Mouse (Mus musculus) liver, postnatal 0 days (tissue): Measurements from ENCODE around the gene Mettl7b. TPM values are rescaled to one million over a fixed set of nuclear protein-coding genes. Genes with fewer than 3 reads are reported as not detected.

ENCODE experiments used
- ATAC-seq: fragments of 200-750 bp; cut with Nextera tagmentation; 2 replicates; pipeline ENCODE4 v1.8.0; 2017; ENCODE audit warnings: mild to moderate bottlenecking, moderate library complexity
- DNase-seq: peaks from one replicate; pipeline ENCODE4 v3.0.0-alpha.2; 2016
- H3K27ac ChIP-seq: fragments of 300-500 bp; sonication (generic); 2 replicates; pipeline ENCODE4 v1.5.1; 2014; ENCODE audit warnings: antibody characterized with exemption, moderate library complexity, mild to moderate bottlenecking, low read depth
- H3K27me3 ChIP-seq: fragments of 300-500 bp; sonication (generic); 2 replicates; pipeline ENCODE4 v1.6.1; 2014; ENCODE audit warnings: low read length, control low read depth, mixed read lengths; ENCODE audit not compliant: insufficient read depth
- H3K36me3 ChIP-seq: fragments of 300-500 bp; sonication (generic); replicated peaks from 2 replicates; pipeline ENCODE4 v1.6.1; 2014; ENCODE audit warnings: mild to moderate bottlenecking, control low read depth, low read length, moderate library complexity, mixed read lengths; ENCODE audit not compliant: insufficient read depth
- H3K4me1 ChIP-seq: fragments of 300-500 bp; sonication (generic); 2 replicates; pipeline ENCODE4 v1.6.1; 2014; ENCODE audit warnings: antibody characterized with exemption, mild to moderate bottlenecking, control low read depth; ENCODE audit not compliant: insufficient read depth
- H3K4me2 ChIP-seq: fragments of 300-500 bp; sonication (generic); 2 replicates; pipeline ENCODE4 v1.6.1; 2014; ENCODE audit warnings: low read depth, mild to moderate bottlenecking, low read length, moderate library complexity, mixed read lengths
- H3K4me3 ChIP-seq: fragments of 300-500 bp; sonication (generic); 2 replicates; pipeline ENCODE4 v1.5.1; 2014; ENCODE audit warnings: low read depth, low read length
- H3K9ac ChIP-seq: fragments of 300-500 bp; sonication (generic); replicated peaks from 2 replicates; pipeline ENCODE4 v1.6.1; 2014; ENCODE audit warnings: mild to moderate bottlenecking, moderate library complexity
- H3K9me3 ChIP-seq: fragments of 300-500 bp; sonication (generic); 2 replicates; pipeline ENCODE4 v1.6.1; 2016; ENCODE audit warnings: mild to moderate bottlenecking, control low read depth, low read length, mixed read lengths
- CTCF ChIP-seq: sonication (generic); IDR thresholded peaks from 2 replicates; pipeline ENCODE4 v1.5.1; 2016; ENCODE audit warnings: antibody characterized with exemption, low read depth
- EP300 ChIP-seq: IDR thresholded peaks from 2 replicates; pipeline ENCODE4 v1.6.1; 2016; ENCODE audit warnings: antibody characterized with exemption, low read depth, mild to moderate bottlenecking
- WGBS: fragments of 180-500 bp; shearing (Covaris S2); extraction: QIAGEN DNeasy Blood & Tissue Kit; methylation state at CpG from one replicate; pipeline ENCODE4 v1.1.7; 2014; ENCODE audit not compliant: insufficient replicate concordance; 5-methylcytosine and 5-hydroxymethylcytosine counted together
- polyA plus RNA-seq: library from polyadenylated mRNA; unstranded; fragments of >200 nt; fragmentation: Nextera tagmentation; extraction: Ambion mirVana; gene quantifications from 2 replicates; pipeline ENCODE4 v1.2.1, GENCODE M21; 2015

The Mettl7b gene
- polyA plus RNA-seq, 1 experiment from 2014 or later: 33.3 TPM

DNA sequence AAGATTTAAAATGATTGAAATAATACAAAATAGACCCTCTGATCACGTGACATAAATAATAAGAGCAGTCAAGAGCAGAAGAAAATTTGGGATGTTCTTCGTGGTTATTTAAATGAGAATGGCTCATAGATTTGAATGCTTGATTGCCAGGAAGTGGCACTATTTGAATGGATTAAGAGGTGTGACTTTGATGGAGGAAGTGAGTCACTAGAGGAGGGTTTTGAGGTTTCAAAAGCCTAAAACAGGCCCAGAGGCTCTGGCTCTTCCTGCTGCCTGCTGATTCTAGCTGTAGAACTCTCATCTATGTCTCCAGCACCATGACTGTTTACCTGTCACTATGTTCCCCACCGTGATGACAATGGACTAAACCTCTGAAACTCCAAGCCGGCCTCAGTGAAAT is 12.1 kb upstream of the Mettl7b start:
- H3K27ac ChIP-seq: no peak overlapping the region
- 71% methylated on average over 4 of the region's 4 CpGs for WGBS
- H3K9ac ChIP-seq: no peak overlapping the region
- no peak overlapping the region for H3K4me3 ChIP-seq
- ATAC-seq (no peak), DNase-seq (no peak)
- no peaks in the 10 kb centered on the region for H3K36me3 ChIP-seq
- H3K27me3 ChIP-seq: peaks cover 8% of the 10 kb centered on the region
- no peaks in the 10 kb centered on the region for H3K4me1 ChIP-seq
- no peak for TF ChIP-seq CTCF
- no peak overlapping the region for H3K4me2 ChIP-seq
- no peaks in the 10 kb centered on the region for H3K9me3 ChIP-seq

DNA sequence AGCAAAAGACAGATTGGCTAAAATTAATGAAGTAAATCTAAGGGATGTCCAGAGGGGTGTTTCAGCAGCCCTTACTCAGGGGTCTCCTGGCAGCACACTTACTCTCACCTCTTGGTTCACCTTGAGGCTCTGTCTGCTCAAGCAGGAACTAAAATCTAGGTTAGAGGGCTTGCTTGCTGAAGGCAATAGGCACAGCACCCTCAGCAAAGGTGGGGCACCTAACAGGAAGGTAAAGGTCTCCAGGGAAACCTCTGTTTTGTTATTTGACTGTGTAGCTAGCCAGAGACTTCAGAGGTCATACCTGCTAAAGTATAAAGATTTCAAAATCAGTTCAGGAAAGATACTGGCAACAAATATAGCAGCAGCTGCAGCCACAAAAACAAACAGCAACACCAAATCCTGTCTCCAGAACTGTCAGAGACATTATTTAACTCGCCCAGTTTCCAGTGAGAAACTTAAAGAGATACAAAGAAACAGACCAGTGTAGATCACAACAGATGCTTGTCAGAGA is 10.0 kb upstream of the Mettl7b start:
- Histone ChIP-seq H3K27me3 (peaks cover 5% of the 10 kb centered on the region), H3K36me3 (no peaks in the 10 kb centered on the region), H3K9me3 (no peaks in the 10 kb centered on the region), H3K4me3 (no peak overlapping the region), H3K4me2 (no peak overlapping the region), H3K4me1 (0 out of 2 replicates have a peak, but pooled peaks cover 8% of the 10 kb centered on the region), H3K27ac (no peak overlapping the region), H3K9ac (no peak overlapping the region)
- no peak for DNase-seq
- WGBS: 27% methylated on average over 1 of the region's 1 CpGs
- no peak for TF ChIP-seq CTCF
- no peak for TF ChIP-seq EP300
- ATAC-seq: no peak

- Histone ChIP-seq H3K9me3 (no peaks in the 10 kb centered on the region), H3K4me2 (no peak overlapping the region), H3K9ac (no peak overlapping the region), H3K36me3 (no peaks in the 10 kb centered on the region), H3K27me3 (peaks cover 5% of the 10 kb centered on the region; the same call in 1 of the 2 replicates), H3K27ac (no peak overlapping the region), H3K4me1 (peaks cover 12% of the 10 kb centered on the region; the same call in 1 of the 2 replicates), H3K4me3 (no peak overlapping the region)
- DNase-seq (no peak), ATAC-seq (no peak)
- WGBS: 27% methylated on average over 1 of the region's 1 CpGs
- TF ChIP-seq CTCF (no peak), EP300 (no peak)
These were observed 7.6 kb upstream of the Mettl7b start for GRCm38 (mm10) chr10:128968341-128968749.

DNA sequence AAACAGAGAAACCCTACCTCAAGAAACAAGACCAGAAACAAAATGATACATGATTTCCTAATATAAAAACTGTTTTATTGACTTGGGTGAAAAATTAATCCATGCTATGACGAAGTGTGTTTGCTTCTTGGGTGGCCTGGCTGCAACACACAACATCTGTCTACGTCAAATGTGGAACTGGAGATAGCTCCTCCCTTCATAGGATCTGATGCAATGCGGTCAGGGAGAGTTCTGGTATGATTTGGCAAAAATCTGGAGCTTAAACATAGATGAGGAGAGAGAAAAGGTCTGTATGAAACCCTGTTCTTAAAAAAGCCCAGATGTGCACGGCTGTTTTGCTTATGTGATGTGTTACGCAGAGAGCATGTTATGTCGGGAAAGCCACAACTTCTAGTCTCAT is 5.1 kb upstream of the Mettl7b start:
- WGBS: 44% methylated on average over 6 of the region's 6 CpGs
- Histone ChIP-seq H3K36me3 (no peaks in the 10 kb centered on the region), H3K9ac (no peak overlapping the region), H3K4me2 (no peak overlapping the region), H3K27ac (peak overlapping the region; percentile 85), H3K27me3 (peaks cover 5% of the 10 kb centered on the region; the same call in 1 of the 2 replicates), H3K9me3 (no peaks in the 10 kb centered on the region), H3K4me3 (no peak overlapping the region), H3K4me1 (peaks cover 17% of the 10 kb centered on the region)
- 0 out of 2 replicates have a peak, but pooled peaks have one; percentile 36 for TF ChIP-seq EP300
- TF ChIP-seq CTCF: no peak
- ATAC-seq (peak; percentile 64), DNase-seq (no peak)

- no peaks in the 10 kb centered on the region for H3K36me3 ChIP-seq
- no peaks in the 10 kb centered on the region for H3K9me3 ChIP-seq
- WGBS: 43% methylated on average over 2 of the region's 2 CpGs
- TF ChIP-seq CTCF: no peak
- H3K4me3 ChIP-seq: no peak overlapping the region
- peaks cover 18% of the 10 kb centered on the region for H3K4me1 ChIP-seq
- ATAC-seq: peak; percentile 95
- no peak overlapping the region for H3K4me2 ChIP-seq
- H3K27me3 ChIP-seq: no peaks in the 10 kb centered on the region
- peak; percentile 48 for DNase-seq
- peak overlapping the region; percentile 85 for H3K27ac ChIP-seq
- no peak overlapping the region for H3K9ac ChIP-seq
These were observed 4.2 kb upstream of the Mettl7b start for GRCm38 (mm10) chr10:128964961-128965360.

DNA sequence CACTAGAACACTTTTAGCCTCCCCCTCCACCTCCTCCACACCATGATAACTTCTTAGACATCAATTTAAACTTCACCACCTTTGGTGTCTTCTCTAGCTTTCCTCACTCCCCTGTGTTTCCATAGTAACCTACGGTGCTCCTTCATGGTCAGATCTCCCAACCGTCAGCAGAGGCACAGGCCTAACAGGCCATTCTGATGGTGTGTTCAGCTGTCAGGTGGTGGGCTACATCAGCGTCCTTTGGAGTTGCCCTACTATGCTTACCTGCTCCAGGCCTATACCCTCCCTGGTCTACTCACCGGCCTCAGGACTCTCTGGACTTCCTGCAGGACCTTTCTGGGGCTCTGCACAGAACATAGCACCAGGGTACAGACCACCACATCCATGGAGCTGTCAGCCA is 646 bp downstream of the Mettl7b start:
- Histone ChIP-seq H3K27me3 (peaks cover 10% of the 10 kb centered on the region), H3K27ac (no peak overlapping the region), H3K36me3 (no peaks in the 10 kb centered on the region), H3K4me2 (no peak overlapping the region), H3K9ac (no peak overlapping the region), H3K4me1 (peaks cover 6% of the 10 kb centered on the region), H3K9me3 (no peaks in the 10 kb centered on the region), H3K4me3 (no peak overlapping the region)
- DNase-seq: no peak
- 79% methylated on average over 4 of the region's 4 CpGs for WGBS
- TF ChIP-seq CTCF (no peak), EP300 (no peak)
- no peak for ATAC-seq

DNA sequence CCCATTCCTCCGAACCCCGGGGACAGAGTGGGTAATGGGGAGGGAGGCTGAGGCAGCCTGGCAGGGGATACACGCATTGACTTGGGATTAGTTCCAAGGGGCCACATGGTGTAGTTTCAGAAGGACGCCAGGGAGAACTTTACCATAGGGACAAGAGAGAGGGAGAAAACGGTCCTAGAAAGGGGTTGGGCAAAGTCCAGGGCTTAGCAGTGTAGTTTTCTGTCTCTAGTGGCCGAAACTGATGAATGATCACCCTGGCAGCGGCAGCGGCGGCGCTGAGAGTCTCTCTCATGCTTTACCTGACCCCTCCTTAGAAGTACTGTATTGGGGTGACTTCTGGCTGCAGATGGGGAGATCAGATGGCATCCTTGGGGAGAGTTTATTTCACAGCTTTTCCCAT is 2.4 kb downstream of the Mettl7b start:
- H3K27ac ChIP-seq: no peak overlapping the region
- no peaks in the 10 kb centered on the region for H3K9me3 ChIP-seq
- ATAC-seq: no peak
- H3K4me3 ChIP-seq: no peak overlapping the region
- peaks cover 6% of the 10 kb centered on the region for H3K4me1 ChIP-seq
- H3K27me3 ChIP-seq: peaks cover 10% of the 10 kb centered on the region
- H3K36me3 ChIP-seq: no peaks in the 10 kb centered on the region
- TF ChIP-seq CTCF (no peak), EP300 (no peak)
- 67% methylated on average over 10 of the region's 10 CpGs for WGBS
- no peak for DNase-seq
- no peak overlapping the region for H3K9ac ChIP-seq
- H3K4me2 ChIP-seq: no peak overlapping the region
